Mouse (Mus musculus) C2C12 (cell line): ENCODE measurements around the gene Tbrg4.

Experiments used
- CEBPB ChIP-seq: IDR thresholded peaks from one replicate; pipeline ENCODE4 v1.6.1; 2011; ENCODE audit warnings: low read depth, mild to moderate bottlenecking, control low read depth, moderate library complexity
- CTCF ChIP-seq: IDR thresholded peaks from one replicate; pipeline ENCODE4 v1.5.1; 2011; ENCODE audit not compliant: control insufficient read depth, insufficient read depth, insufficient read length
- MAX ChIP-seq: IDR thresholded peaks from one replicate; pipeline ENCODE4 v1.6.1; 2011; ENCODE audit warnings: mild to moderate bottlenecking, control low read depth
- MYOD1 ChIP-seq: IDR thresholded peaks from one replicate; pipeline ENCODE4 v1.6.1; 2011; ENCODE audit warnings: low read depth; ENCODE audit not compliant: control insufficient read depth, insufficient read length
- MYOG ChIP-seq: IDR thresholded peaks from one replicate; pipeline ENCODE4 v1.6.1; 2011; ENCODE audit not compliant: control insufficient read depth, insufficient read length; ENCODE audit errors: extremely low read depth
- USF1 ChIP-seq: IDR thresholded peaks from one replicate; pipeline ENCODE4 v1.6.1; 2011; ENCODE audit warnings: low read depth, mild to moderate bottlenecking, control low read depth, moderate library complexity

GRCm38 (mm10) chr11:6669041-6669440 is 43.2 kb upstream of the Tbrg4 start:
- TF ChIP-seq MAX (no peak), CTCF (no peak), CEBPB (no peak), MYOG (no peak), USF1 (no peak), MYOD1 (no peak)
